Mouse (Mus musculus) cortical plate, adult 2 months (tissue): ENCODE data around the gene Hoxa7.
A peak's percentile ranks its signal among the peaks of the same experiment; 100 is the strongest.

Experiments
- CTCF ChIP-seq: fragments of 200-500 bp; IDR thresholded peaks from 2 replicates; pipeline ENCODE4 v1.5.1; 2011; ENCODE audit warnings: mild to moderate bottlenecking, control low read depth, low read length; ENCODE audit not compliant: insufficient read depth; ENCODE audit errors: extremely low read depth
- POLR2A ChIP-seq: fragments of 200-500 bp; IDR thresholded peaks from 2 replicates; pipeline ENCODE4 v1.6.1; 2011; ENCODE audit warnings: mild to moderate bottlenecking, low read length, control low read depth; ENCODE audit not compliant: insufficient read depth; ENCODE audit errors: extremely low read depth

- TF ChIP-seq CTCF: peak; percentile 78
- no peak for TF ChIP-seq POLR2A
Measured at GRCm38 (mm10) chr6:52256956-52257355, 35.3 kb upstream of the Hoxa7 start.
